Mouse (Mus musculus): ENCODE data around the gene Slco1c1. TPM values are rescaled to one million over a fixed set of nuclear protein-coding genes. Genes with fewer than 3 reads are reported as not detected.

The Slco1c1 gene
- total RNA-seq (2021), result under 1 TPM; 0.26 to 0.48 TPM
- 0.04 TPM in 1 of 2 replicates, not detected in the other for polyA plus RNA-seq (2012; rRNA removed)
- long read RNA-seq, result 0 reads

GRCm38 (mm10) chr6:141523747-141524640, at the start of gene Slco1c1:
Gene Slco1c1, plus strand, starts transcription at chr6:141524368.
- no peak for DNase-seq

- DNase-seq, result no peak
Measured at GRCm38 (mm10) chr6:141474696-141475095, 49.5 kb upstream of the Slco1c1 start.

- no peak for DNase-seq
Measured at GRCm38 (mm10) chr6:141485302-141486021, 38.7 kb upstream of the Slco1c1 start.

GRCm38 (mm10) chr6:141487266-141487665, 36.9 kb upstream of the Slco1c1 start:
- no peak for DNase-seq

GRCm38 (mm10) chr6:141488619-141489018, 35.5 kb upstream of the Slco1c1 start:
- DNase-seq, result peak; percentile 27

GRCm38 (mm10) chr6:141494909-141495308, 29.3 kb upstream of the Slco1c1 start:
- DNase-seq, result no peak

GRCm38 (mm10) chr6:141495634-141496418, 28.3 kb upstream of the Slco1c1 start:
- no peak for DNase-seq

- DNase-seq, result no peak
Measured at GRCm38 (mm10) chr6:141499511-141499910, 24.7 kb upstream of the Slco1c1 start.

GRCm38 (mm10) chr6:141501171-141501570, 23.0 kb upstream of the Slco1c1 start:
- no peak for DNase-seq

GRCm38 (mm10) chr6:141522541-141522940, 1.6 kb upstream of the Slco1c1 start:
- DNase-seq, result no peak

- no peak for DNase-seq
Measured at GRCm38 (mm10) chr6:141525787-141526186, 1.6 kb downstream of the Slco1c1 start.

GRCm38 (mm10) chr6:141530865-141531264, 6.7 kb downstream of the Slco1c1 start:
- DNase-seq, result no peak

- DNase-seq, result no peak
Measured at GRCm38 (mm10) chr6:141537298-141537697, 13.1 kb downstream of the Slco1c1 start.

GRCm38 (mm10) chr6:141541136-141541535, 17.0 kb downstream of the Slco1c1 start:
- DNase-seq, result no peak

- DNase-seq, result no peak
Measured at GRCm38 (mm10) chr6:141543344-141543743, 19.2 kb downstream of the Slco1c1 start.

- no peak for DNase-seq
Measured at GRCm38 (mm10) chr6:141558118-141558517, 34.0 kb downstream of the Slco1c1 start.

- no peak for DNase-seq
Measured at GRCm38 (mm10) chr6:141567366-141567765, 43.2 kb downstream of the Slco1c1 start.

- DNase-seq, result no peak
Measured at GRCm38 (mm10) chr6:141567852-141568558, 43.8 kb downstream of the Slco1c1 start.

- DNase-seq, result no peak
Measured at GRCm38 (mm10) chr6:141568559-141568946, 44.4 kb downstream of the Slco1c1 start.

GRCm38 (mm10) chr6:141576646-141577200, 52.6 kb downstream of the Slco1c1 start:
- DNase-seq, result no peak

GRCm38 (mm10) chr6:141584791-141585403, 60.7 kb downstream of the Slco1c1 start:
- no peak for DNase-seq
